Mouse (Mus musculus) erythroid progenitor cell, adult 5-6 weeks (primary cell): ENCODE results near the gene En2. TPM values are rescaled to one million over a fixed set of nuclear protein-coding genes. Genes with fewer than 3 reads are reported as not detected.

ENCODE experiments used
- ATAC-seq: replicated peaks from 2 replicates; pipeline ENCODE4 v1.8.0; 2016; ENCODE audit warnings: moderate number of reproducible peaks, mild to moderate bottlenecking, moderate TSS enrichment, inconsistent platforms; ENCODE audit not compliant: poor library complexity, low FRiP score, severe bottlenecking
- total RNA-seq, 2 experiments: library from RNA; stranded (forward) in 1 of 2; stranded (reverse) in 1 of 2; fragments of 150-400 nt in 1 of 2; fragments of 186-747, 209-891 nt in 1 of 2; gene quantifications; 2 replicates each; pipeline versions ENCODE4 v1.2.3 to v1.2.4; 2015 to 2017; ENCODE audit warnings: low replicate concordance in 2 of 2

Gene En2
- total RNA-seq, 2 experiments from 2014 or later = not detected

- no peak for ATAC-seq
These were observed 10.5 kb downstream of the En2 start for GRCm38 (mm10) chr5:28176023-28176422.

GRCm38 (mm10) chr5:28176585-28176984, 11.1 kb downstream of the En2 start:
- no peak for ATAC-seq

GRCm38 (mm10) chr5:28178322-28178721, 12.8 kb downstream of the En2 start:
- ATAC-seq = no peak

GRCm38 (mm10) chr5:28179237-28179790, 13.8 kb downstream of the En2 start:
- ATAC-seq = no peak

- no peak for ATAC-seq
These were observed 26.0 kb downstream of the En2 start for GRCm38 (mm10) chr5:28191201-28192098.

GRCm38 (mm10) chr5:28192099-28192454, 26.6 kb downstream of the En2 start:
- no peak for ATAC-seq

- no peak for ATAC-seq
These were observed 30.0 kb downstream of the En2 start for GRCm38 (mm10) chr5:28195473-28195872.

- ATAC-seq = no peak
These were observed 33.8 kb downstream of the En2 start for GRCm38 (mm10) chr5:28199089-28199873.

- ATAC-seq = no peak
These were observed 37.6 kb downstream of the En2 start for GRCm38 (mm10) chr5:28203086-28203485.

GRCm38 (mm10) chr5:28204678-28205077, 39.2 kb downstream of the En2 start:
- ATAC-seq = no peak

GRCm38 (mm10) chr5:28206448-28206847, 41.0 kb downstream of the En2 start:
- ATAC-seq = no peak

- ATAC-seq = no peak
These were observed 41.5 kb downstream of the En2 start for GRCm38 (mm10) chr5:28207043-28207442.

- ATAC-seq = no peak
These were observed 43.4 kb downstream of the En2 start for GRCm38 (mm10) chr5:28208726-28209520.

GRCm38 (mm10) chr5:28209549-28210431, 44.3 kb downstream of the En2 start:
- no peak for ATAC-seq

GRCm38 (mm10) chr5:28210591-28211550, 45.4 kb downstream of the En2 start:
- ATAC-seq = no peak

GRCm38 (mm10) chr5:28211651-28212310, 46.3 kb downstream of the En2 start:
- no peak for ATAC-seq

GRCm38 (mm10) chr5:28213441-28213840, 47.9 kb downstream of the En2 start:
- no peak for ATAC-seq
